Mouse (Mus musculus) c-Kit-positive CD71-positive TER-119-negative erythroid progenitor cells, embryonic 14.5 days (primary cell): ENCODE measurements around the gene Cdk11b.
"Not testable (repeated sequence)": the region's sequence is repeated elsewhere in the genome, so short reads cannot be mapped to it uniquely, and the experiment has no call there.

ENCODE experiments used
- DNase-seq: peaks from one replicate; pipeline ENCODE4 v3.0.0-alpha.2; 2013; ENCODE audit warnings: low read depth

Cdk11b gene

GRCm38 (mm10) chr4:155668689-155669597 is 44.3 kb downstream of the Cdk11b start, which contains the start of gene Mib2:
TSS of gene Mib2 (minus strand) at chr4:155669198.
- peak; percentile 94 for DNase-seq

GRCm38 (mm10) chr4:155669598-155670075 is 45.0 kb downstream of the Cdk11b start:
- no peak for DNase-seq

- not testable (repeated sequence) for DNase-seq
Measured at GRCm38 (mm10) chr4:155670236-155670635, 45.6 kb downstream of the Cdk11b start.

- no peak for DNase-seq
Measured at GRCm38 (mm10) chr4:155672082-155672481, 47.4 kb downstream of the Cdk11b start.

- DNase-seq: no peak
Measured at GRCm38 (mm10) chr4:155675991-155676390, 51.3 kb downstream of the Cdk11b start.

GRCm38 (mm10) chr4:155683670-155684277 is 59.1 kb downstream of the Cdk11b start:
- not testable (repeated sequence) for DNase-seq

GRCm38 (mm10) chr4:155687764-155688163 is 63.1 kb downstream of the Cdk11b start:
- DNase-seq: not testable (repeated sequence)

GRCm38 (mm10) chr4:155690571-155691375 is 66.1 kb downstream of the Cdk11b start:
- DNase-seq: no peak

GRCm38 (mm10) chr4:155692421-155692820 is 67.8 kb downstream of the Cdk11b start:
- no peak for DNase-seq

- DNase-seq: no peak
Measured at GRCm38 (mm10) chr4:155694111-155694481, 69.4 kb downstream of the Cdk11b start, which contains the start of gene Fndc10. TSS of gene Fndc10 (plus strand) at chr4:155694342.

GRCm38 (mm10) chr4:155694482-155695401 is 70.1 kb downstream of the Cdk11b start:
- no peak for DNase-seq

GRCm38 (mm10) chr4:155695531-155696062 is 70.9 kb downstream of the Cdk11b start:
- DNase-seq: no peak

GRCm38 (mm10) chr4:155696261-155697255 is 71.9 kb downstream of the Cdk11b start:
- no peak for DNase-seq
